Mouse (Mus musculus) liver, embryonic 15.5 days (tissue): ENCODE results near the gene 4930469K13Rik. TPM values are rescaled to one million over a fixed set of nuclear protein-coding genes. Genes with fewer than 3 reads are reported as not detected.
"Not testable (repeated sequence)": the region's sequence is repeated elsewhere in the genome, so short reads cannot be mapped to it uniquely, and the experiment has no call there.

Experiments
- ATAC-seq: fragments of 200-750 bp; cut with Nextera tagmentation; 2 replicates; pipeline ENCODE4 v1.8.0; 2017; ENCODE audit warnings: moderate number of reproducible peaks, mild to moderate bottlenecking, moderate library complexity; ENCODE audit not compliant: insufficient read depth
- H3K27ac ChIP-seq: fragments of 300-500 bp; sonication (generic); replicated peaks from 2 replicates; pipeline ENCODE4 v1.5.1; 2015; ENCODE audit warnings: mild to moderate bottlenecking, inconsistent platforms
- H3K27me3 ChIP-seq: fragments of 300-500 bp; sonication (generic); 2 replicates; pipeline ENCODE4 v1.6.1; 2015; ENCODE audit warnings: mild to moderate bottlenecking, inconsistent platforms
- H3K36me3 ChIP-seq: fragments of 300-500 bp; sonication (generic); replicated peaks from 2 replicates; pipeline ENCODE4 v1.6.1; 2015; ENCODE audit warnings: moderate library complexity, mild to moderate bottlenecking, inconsistent platforms
- H3K4me1 ChIP-seq: fragments of 300-500 bp; sonication (generic); replicated peaks from 2 replicates; pipeline ENCODE4 v1.6.1; 2015; ENCODE audit warnings: inconsistent platforms
- H3K4me2 ChIP-seq: fragments of 300-500 bp; sonication (generic); 2 replicates; pipeline ENCODE4 v1.6.1; 2015; ENCODE audit warnings: moderate library complexity, mild to moderate bottlenecking, inconsistent platforms
- H3K4me3 ChIP-seq: fragments of 300-500 bp; sonication (generic); replicated peaks from 2 replicates; pipeline ENCODE4 v1.5.1; 2015; ENCODE audit warnings: mild to moderate bottlenecking, inconsistent platforms
- H3K9ac ChIP-seq: fragments of 300-500 bp; sonication (generic); 2 replicates; pipeline ENCODE4 v1.6.1; 2015; ENCODE audit warnings: moderate library complexity, mild to moderate bottlenecking, inconsistent platforms
- H3K9me3 ChIP-seq: fragments of 300-500 bp; sonication (generic); replicated peaks from 2 replicates; pipeline ENCODE4 v1.6.1; 2016; ENCODE audit warnings: inconsistent platforms
- whole genome bisulfite sequencing: fragments of 180-500 bp; shearing (Covaris S2); methylation state at CpG from one replicate; pipeline ENCODE4 v1.1.7; 2015; ENCODE audit warnings: mixed read lengths; ENCODE audit not compliant: insufficient replicate concordance; 5-methylcytosine and 5-hydroxymethylcytosine counted together
- polyA plus RNA-seq: library from polyadenylated mRNA; unstranded; fragments of >200 nt; fragmentation: Nextera tagmentation; extraction: Ambion mirVana; gene quantifications from 2 replicates; pipeline ENCODE4 v1.2.1, GENCODE M21; 2015

The 4930469K13Rik gene
- polyA plus RNA-seq, result not detected in 2 replicates

DNA sequence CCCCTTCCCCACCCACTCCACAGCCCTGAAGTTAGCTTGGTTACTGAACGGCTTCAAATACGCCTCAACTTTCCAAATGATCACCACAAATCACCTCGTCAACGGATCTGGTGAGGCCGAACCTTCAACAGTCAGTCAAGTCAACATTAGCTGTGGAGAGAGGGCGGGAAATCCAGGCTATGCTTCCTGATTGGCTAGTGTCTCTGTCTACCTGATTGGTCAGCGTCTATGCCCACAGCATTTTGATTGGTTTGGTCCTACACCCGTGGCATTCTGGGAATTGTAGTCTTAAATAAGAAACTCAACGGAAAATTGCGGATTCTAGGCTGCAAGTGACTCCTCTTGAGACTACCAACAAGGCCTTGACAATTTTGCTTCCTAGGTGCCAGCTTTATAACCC, at the start of gene 4930469K13Rik:
4930469K13Rik (minus strand) TSS at position 133 of the 400 bp plus-strand sequence.
- Histone ChIP-seq H3K4me2 (no peak within 1 kb of the TSS), H3K36me3 (no peaks in the 10 kb centered on the region), H3K4me1 (no peaks in the 10 kb centered on the region), H3K9me3 (no peaks in the 10 kb centered on the region), H3K9ac (no peak within 1 kb of the TSS), H3K4me3 (no peak within 1 kb of the TSS), H3K27ac (no peak within 1 kb of the TSS), H3K27me3 (no peaks in the 10 kb centered on the region)
- 71% methylated on average over 10 of the region's 10 CpGs for WGBS
- no peak for ATAC-seq

DNA sequence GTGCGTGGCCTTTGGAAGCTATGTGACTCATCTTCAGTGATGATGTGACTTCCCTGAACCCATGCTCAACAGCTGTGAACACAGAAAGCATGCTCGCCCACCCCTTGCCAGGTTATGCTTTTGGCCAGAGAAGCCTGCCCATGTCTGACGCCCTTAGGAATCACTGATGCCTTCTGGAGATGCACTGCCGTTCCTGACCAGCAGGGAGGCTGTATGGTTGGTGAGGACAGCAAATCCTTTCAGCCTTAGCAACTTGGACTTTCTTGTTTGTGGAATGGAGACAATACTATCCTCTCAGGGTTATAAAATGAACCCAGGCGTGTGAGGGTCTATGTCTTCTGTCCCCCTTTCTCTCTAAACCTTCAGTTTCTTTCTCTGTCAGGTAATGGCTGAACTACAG, 48.6 kb upstream of the 4930469K13Rik start:
- Histone ChIP-seq H3K36me3 (no peaks in the 10 kb centered on the region), H3K27me3 (no peaks in the 10 kb centered on the region), H3K9me3 (no peaks in the 10 kb centered on the region), H3K4me1 (no peaks in the 10 kb centered on the region), H3K4me3 (no peak overlapping the region), H3K9ac (no peak overlapping the region), H3K27ac (no peak overlapping the region), H3K4me2 (no peak overlapping the region)
- ATAC-seq, result no peak
- WGBS, result 48% methylated on average over 5 of the region's 5 CpGs

DNA sequence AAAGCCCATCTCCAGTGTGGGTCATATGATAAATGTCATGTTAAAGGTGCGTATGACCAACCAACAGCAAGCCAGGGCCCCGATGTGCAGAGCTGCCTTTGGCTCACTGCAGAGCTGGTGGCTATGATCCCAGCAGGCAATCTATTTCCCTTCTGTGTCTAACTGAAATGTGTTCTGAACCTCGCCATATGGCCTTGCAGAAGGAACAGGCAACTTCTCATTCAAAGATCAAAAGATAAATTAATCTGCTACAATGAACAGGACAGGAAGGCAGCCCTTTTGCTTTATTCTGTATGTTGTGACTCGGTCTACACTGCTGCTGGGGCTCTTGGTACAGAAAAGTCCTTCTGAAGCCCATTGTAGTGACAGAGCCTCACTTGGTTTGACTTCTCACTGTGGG, 46.1 kb upstream of the 4930469K13Rik start:
- Histone ChIP-seq H3K4me1 (no peaks in the 10 kb centered on the region), H3K27ac (no peak overlapping the region), H3K4me3 (no peak overlapping the region), H3K4me2 (no peak overlapping the region), H3K36me3 (no peaks in the 10 kb centered on the region), H3K27me3 (no peaks in the 10 kb centered on the region), H3K9me3 (no peaks in the 10 kb centered on the region), H3K9ac (no peak overlapping the region)
- ATAC-seq, result no peak
- WGBS, result 47% methylated on average over 4 of the region's 4 CpGs

DNA sequence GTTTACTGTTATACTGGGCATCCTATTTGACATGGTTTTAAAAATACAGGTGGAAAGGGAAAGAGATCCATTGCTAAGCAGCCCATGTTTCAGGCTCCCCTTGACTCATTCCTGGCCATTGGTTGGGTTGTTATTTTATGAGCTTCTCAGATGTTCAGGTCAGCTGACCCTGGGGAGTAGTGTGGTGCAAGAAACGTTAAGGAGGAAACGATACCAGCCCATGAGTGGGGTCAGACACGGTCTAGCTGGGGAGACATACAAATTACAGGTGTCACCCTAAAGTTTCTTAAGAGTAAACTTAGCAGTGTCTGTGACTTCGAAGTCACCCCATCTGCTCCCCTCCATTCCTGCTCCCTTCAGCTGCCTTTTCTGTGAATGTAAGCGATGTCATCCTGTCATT, 45.6 kb upstream of the 4930469K13Rik start:
- no peak for ATAC-seq
- Histone ChIP-seq H3K27ac (no peak overlapping the region), H3K9me3 (no peaks in the 10 kb centered on the region), H3K4me1 (no peaks in the 10 kb centered on the region), H3K4me3 (no peak overlapping the region), H3K4me2 (no peak overlapping the region), H3K9ac (no peak overlapping the region), H3K27me3 (no peaks in the 10 kb centered on the region), H3K36me3 (no peaks in the 10 kb centered on the region)
- 51% methylated on average over 5 of the region's 5 CpGs for WGBS

DNA sequence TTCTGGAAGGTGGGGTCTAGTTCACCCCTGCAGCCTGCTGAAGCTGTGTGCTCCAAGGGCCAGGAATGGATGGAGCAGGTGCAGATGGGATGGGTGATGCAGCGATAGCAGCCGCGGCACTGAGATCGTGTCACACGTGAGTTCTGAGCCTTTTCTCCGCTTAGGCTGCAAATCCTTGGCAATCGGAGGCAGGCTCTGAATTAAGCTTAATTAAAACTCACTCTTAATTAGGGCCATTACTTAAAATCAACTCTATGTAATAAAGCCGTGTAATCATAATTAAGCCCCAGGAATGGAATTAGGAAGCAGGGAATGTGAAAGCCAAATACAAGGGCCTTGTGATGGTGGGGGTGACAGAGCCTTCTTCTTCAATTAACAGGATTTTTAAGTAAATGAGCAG, 40.9 kb upstream of the 4930469K13Rik start:
- ATAC-seq, result no peak
- no peaks in the 10 kb centered on the region for H3K27me3 ChIP-seq

DNA sequence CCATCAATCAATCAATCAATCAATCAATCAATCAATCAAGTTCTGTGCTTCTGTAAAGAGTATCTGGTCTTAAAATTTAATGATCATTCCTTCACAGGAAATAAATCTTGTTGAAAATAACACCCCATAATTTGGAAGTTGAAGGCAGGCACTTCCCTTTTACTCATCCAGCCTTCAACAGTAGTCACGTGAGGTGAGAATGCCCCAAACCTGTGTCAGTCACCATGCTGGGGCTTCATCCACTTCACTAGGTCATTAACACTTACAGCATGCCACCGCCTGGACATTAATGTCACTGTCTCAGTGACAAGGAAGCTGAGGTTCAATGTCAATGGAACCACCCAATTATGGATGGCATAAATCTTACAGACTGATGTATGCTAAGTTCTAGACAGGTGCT, 30.1 kb upstream of the 4930469K13Rik start:
- Histone ChIP-seq H3K4me1 (no peaks in the 10 kb centered on the region), H3K36me3 (no peaks in the 10 kb centered on the region), H3K9me3 (no peaks in the 10 kb centered on the region), H3K4me2 (no peak overlapping the region), H3K9ac (no peak overlapping the region), H3K27me3 (no peaks in the 10 kb centered on the region), H3K27ac (no peak overlapping the region), H3K4me3 (no peak overlapping the region)
- no peak for ATAC-seq
- 64% methylated on average over 2 of the region's 2 CpGs for WGBS

More for the DNA sequence above, 40.9 kb upstream of the 4930469K13Rik start:
- WGBS, result 78% methylated on average over 8 of the region's 8 CpGs
- Histone ChIP-seq H3K27ac (no peak overlapping the region), H3K9ac (no peak overlapping the region), H3K4me1 (no peaks in the 10 kb centered on the region), H3K4me2 (no peak overlapping the region), H3K4me3 (no peak overlapping the region), H3K9me3 (no peaks in the 10 kb centered on the region), H3K36me3 (no peaks in the 10 kb centered on the region)

DNA sequence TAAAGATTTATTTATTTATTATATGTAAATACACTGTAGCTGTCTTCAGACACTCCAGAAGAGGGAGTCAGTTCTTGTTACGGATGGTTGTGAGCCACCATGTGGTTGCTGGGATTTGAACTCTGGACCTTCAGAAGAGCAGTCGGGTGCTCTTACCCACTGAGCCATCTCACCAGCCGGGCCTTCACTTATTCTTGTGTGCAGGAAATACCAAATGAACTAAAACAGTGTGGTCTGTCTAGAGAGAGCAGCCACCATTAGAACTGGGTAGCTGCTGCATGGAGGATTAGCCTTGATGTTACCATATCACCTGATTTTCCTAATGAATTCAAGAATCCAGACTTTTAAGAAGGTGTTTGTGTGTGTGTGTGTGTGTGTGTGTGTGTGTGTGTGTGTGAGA, 27.4 kb upstream of the 4930469K13Rik start:
- H3K36me3 ChIP-seq, H3K4me1 ChIP-seq, H3K27me3 ChIP-seq, H3K9ac ChIP-seq, H3K27ac ChIP-seq, ATAC-seq, H3K9me3 ChIP-seq, H3K4me2 ChIP-seq, H3K4me3 ChIP-seq: not testable (repeated sequence)
- 53% methylated on average over 3 of the region's 3 CpGs for WGBS

DNA sequence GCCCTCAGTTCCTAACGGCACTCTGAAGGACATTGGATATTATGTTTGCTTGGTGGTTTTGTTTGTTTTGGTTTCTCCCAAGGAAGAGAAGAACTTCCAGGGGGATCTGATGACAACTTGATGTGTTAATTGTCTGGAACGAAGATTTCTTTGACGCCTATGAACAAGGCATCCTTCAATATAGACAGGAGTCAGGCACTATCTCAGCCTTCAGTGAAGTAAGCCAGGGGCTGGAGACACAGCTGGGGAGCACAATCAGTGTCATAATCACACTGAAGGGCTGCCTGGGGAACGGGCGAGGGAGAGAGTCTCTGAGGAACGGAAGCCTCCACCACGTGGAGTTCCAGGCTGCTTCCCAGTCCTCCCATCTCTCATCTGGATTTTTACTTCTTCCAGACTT, 26.5 kb upstream of the 4930469K13Rik start:
- Histone ChIP-seq H3K36me3 (no peaks in the 10 kb centered on the region), H3K4me1 (no peaks in the 10 kb centered on the region), H3K9me3 (no peaks in the 10 kb centered on the region), H3K27me3 (no peaks in the 10 kb centered on the region), H3K27ac (no peak overlapping the region), H3K9ac (no peak overlapping the region), H3K4me2 (no peak overlapping the region), H3K4me3 (no peak overlapping the region)
- 51% methylated on average over 7 of the region's 7 CpGs for WGBS
- no peak for ATAC-seq

DNA sequence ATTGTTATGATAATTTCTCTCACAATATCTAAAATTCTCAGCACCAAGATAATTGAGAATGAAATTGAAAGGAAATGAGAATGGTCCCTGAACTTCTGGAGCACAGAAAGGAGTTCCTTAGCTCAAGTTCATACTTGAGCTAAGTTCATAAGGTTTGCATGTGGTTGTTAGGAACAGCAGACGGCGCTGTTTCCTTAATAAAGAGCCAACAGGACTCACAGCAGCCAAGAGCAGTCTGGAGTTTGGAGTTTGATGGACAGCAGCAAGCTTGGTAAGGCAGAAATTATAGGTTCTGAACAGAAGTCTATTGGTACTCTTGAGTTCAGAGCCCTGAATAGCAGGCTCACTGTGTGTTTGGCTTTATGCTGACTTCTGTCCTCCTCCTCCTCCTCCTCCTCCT, 24.8 kb upstream of the 4930469K13Rik start:
- WGBS, result 5% methylated on average over 2 of the region's 2 CpGs
- no peak for ATAC-seq
- H3K4me3 ChIP-seq, result no peak overlapping the region

DNA sequence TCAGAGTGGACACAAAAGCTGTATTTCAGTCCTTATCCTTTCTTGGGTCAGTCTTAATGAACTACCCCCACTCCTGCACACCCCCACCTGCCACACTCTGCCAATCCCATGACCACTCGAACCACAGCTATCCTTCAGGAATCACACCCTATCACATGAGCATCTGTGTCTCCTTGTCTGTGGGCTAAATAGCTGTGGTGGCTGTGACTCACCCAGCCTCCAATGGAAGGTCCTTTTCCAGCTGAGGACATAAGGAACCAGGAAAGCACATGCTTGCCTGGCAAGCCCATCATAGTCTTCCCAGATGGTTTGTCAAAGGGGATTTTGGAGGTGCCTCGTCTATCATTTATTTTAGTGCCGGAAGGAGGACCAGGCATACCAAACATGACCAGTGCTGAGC, 20.0 kb upstream of the 4930469K13Rik start:
- H3K9me3 ChIP-seq, result no peaks in the 10 kb centered on the region
- H3K4me3 ChIP-seq, result no peak overlapping the region
- ATAC-seq, result no peak
- no peak overlapping the region for H3K9ac ChIP-seq
- WGBS, result 48% methylated on average over 3 of the region's 3 CpGs
- H3K36me3 ChIP-seq, result no peaks in the 10 kb centered on the region
- H3K4me1 ChIP-seq, result no peaks in the 10 kb centered on the region
- H3K27ac ChIP-seq, result no peak overlapping the region
- H3K4me2 ChIP-seq, result no peak overlapping the region
- H3K27me3 ChIP-seq, result no peaks in the 10 kb centered on the region

More for the DNA sequence above, 24.8 kb upstream of the 4930469K13Rik start:
- H3K27ac ChIP-seq, result no peak overlapping the region
- H3K4me2 ChIP-seq, result no peak overlapping the region
- no peaks in the 10 kb centered on the region for H3K36me3 ChIP-seq
- no peaks in the 10 kb centered on the region for H3K27me3 ChIP-seq
- no peaks in the 10 kb centered on the region for H3K4me1 ChIP-seq
- no peaks in the 10 kb centered on the region for H3K9me3 ChIP-seq
- H3K9ac ChIP-seq, result no peak overlapping the region

DNA sequence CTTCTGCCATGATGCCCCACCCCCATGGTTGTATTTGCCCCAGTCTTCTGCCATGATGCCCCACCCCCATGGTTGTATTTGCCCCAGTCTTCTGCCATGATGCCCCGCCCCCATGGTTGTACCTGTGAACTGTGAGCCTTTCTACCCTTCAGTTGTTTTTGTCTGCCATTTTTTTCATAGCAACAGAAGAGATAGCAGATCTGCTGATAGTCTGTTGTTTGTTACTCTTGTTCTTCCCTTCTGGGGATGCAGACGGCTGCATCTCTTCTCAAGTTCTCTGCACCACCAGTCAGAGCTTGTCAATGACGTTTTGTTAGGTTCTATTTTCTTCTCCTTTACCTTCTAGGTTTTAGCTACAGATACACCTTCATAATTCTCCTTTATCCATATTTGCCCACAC, 19.2 kb upstream of the 4930469K13Rik start:
- Histone ChIP-seq H3K4me2 (no peak overlapping the region), H3K9me3 (no peaks in the 10 kb centered on the region), H3K36me3 (no peaks in the 10 kb centered on the region), H3K27ac (no peak overlapping the region), H3K4me3 (no peak overlapping the region), H3K4me1 (no peaks in the 10 kb centered on the region), H3K27me3 (no peaks in the 10 kb centered on the region), H3K9ac (no peak overlapping the region)
- ATAC-seq, result no peak
- 44% methylated on average over 3 of the region's 3 CpGs for WGBS

DNA sequence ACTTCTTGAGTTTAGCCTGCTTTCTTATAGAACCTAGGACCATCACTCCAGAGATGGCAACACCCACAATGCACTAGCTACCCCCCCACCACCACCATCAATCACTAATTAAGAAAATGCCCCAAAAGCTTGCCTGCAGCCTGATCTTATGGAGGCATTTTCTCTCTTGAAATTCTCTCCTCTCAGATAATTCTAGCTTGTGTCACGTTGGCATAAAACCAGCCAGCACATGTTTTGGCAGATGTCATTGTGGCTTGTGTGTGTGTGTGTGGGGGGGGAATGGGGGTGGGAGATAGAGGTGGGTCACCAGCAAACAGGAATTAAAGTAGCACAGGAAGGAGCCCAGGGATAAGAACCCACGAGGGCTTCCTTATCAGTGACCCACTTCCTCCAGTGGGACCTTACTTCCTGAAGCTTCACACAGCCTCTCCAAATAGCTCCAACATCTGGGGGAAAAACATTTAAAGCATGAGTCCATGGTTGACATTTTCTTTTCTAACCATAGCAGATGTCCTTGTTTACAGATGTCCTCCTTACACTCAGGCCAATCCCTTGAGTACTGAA, 18.3 kb upstream of the 4930469K13Rik start:
- peak; percentile 37; the same call in 1 of the 2 replicates for ATAC-seq
- Histone ChIP-seq H3K9ac (no peak overlapping the region), H3K27ac (no peak overlapping the region), H3K36me3 (no peaks in the 10 kb centered on the region), H3K4me1 (no peaks in the 10 kb centered on the region), H3K4me3 (no peak overlapping the region), H3K27me3 (no peaks in the 10 kb centered on the region), H3K9me3 (no peaks in the 10 kb centered on the region), H3K4me2 (no peak overlapping the region)
- 9% methylated on average over 2 of the region's 2 CpGs for WGBS
